Mouse (Mus musculus) erythroblast, embryonic 14.5 days (primary cell): ENCODE results near the gene Samd3. TPM values are rescaled to one million over a fixed set of nuclear protein-coding genes. Genes with fewer than 3 reads are reported as not detected.

Experiments
- H3K27me3 ChIP-seq: 2 replicates; pipeline ENCODE4 v1.6.1; 2012; ENCODE audit warnings: inconsistent platforms; ENCODE audit not compliant: control insufficient read depth
- H3K36me3 ChIP-seq: 2 replicates; pipeline ENCODE4 v1.6.1; 2012; ENCODE audit warnings: mild to moderate bottlenecking, inconsistent platforms; ENCODE audit not compliant: control insufficient read depth
- H3K4me1 ChIP-seq: 2 replicates; pipeline ENCODE4 v1.6.1; 2012; ENCODE audit warnings: inconsistent platforms; ENCODE audit not compliant: control insufficient read depth
- H3K4me3 ChIP-seq: replicated peaks from 2 replicates; pipeline ENCODE3; 2012; ENCODE audit warnings: moderate library complexity, mild to moderate bottlenecking, inconsistent platforms
- H3K9me3 ChIP-seq: 2 replicates; pipeline ENCODE4 v1.6.1; 2012; ENCODE audit warnings: low read length, inconsistent platforms, mixed read lengths; ENCODE audit not compliant: control insufficient read depth
- GATA1 ChIP-seq: IDR thresholded peaks from 2 replicates; pipeline ENCODE4 v1.6.1; 2012; ENCODE audit warnings: low read length, inconsistent platforms, mixed read lengths
- TAL1 ChIP-seq: IDR thresholded peaks from 3 replicates; pipeline ENCODE4 v1.6.1; 2012; ENCODE audit warnings: low read length, inconsistent platforms, mixed read lengths
- polyA plus RNA-seq: library from polyadenylated mRNA; stranded (reverse); fragments of >175 nt; gene quantifications from 2 replicates; pipeline ENCODE4 v1.2.3, GENCODE M21; 2012

The Samd3 gene
- polyA plus RNA-seq, 1 experiment: not detected

DNA sequence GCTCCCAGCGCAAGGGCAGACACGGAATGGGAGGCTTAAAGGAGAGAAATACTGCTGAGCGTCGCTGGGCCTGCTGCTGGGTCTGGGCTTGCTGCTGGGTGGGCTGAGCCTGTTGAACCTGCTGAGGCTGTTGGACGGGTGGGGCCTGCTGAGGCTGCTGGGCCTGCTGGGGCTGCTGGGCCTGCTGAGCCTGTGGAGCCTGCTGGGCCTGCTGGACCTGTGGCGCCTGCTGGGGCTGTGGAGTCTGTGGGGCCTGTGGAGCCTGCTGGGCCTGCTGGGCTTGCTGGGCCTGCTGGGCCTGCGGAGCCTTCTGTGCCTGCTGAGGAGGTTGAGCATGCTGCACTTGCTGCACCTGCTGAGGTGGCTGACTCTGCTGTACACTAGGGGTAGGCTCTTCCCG, 50.5 kb downstream of the Samd3 start:
- Histone ChIP-seq H3K9me3 (no peaks in the 10 kb centered on the region), H3K4me1 (no peaks in the 10 kb centered on the region), H3K36me3 (peaks cover 3% of the 10 kb centered on the region; the same call in 1 of the 2 replicates), H3K4me3 (no peak overlapping the region), H3K27me3 (no peaks in the 10 kb centered on the region)
- TF ChIP-seq GATA1 (no peak), TAL1 (no peak)

DNA sequence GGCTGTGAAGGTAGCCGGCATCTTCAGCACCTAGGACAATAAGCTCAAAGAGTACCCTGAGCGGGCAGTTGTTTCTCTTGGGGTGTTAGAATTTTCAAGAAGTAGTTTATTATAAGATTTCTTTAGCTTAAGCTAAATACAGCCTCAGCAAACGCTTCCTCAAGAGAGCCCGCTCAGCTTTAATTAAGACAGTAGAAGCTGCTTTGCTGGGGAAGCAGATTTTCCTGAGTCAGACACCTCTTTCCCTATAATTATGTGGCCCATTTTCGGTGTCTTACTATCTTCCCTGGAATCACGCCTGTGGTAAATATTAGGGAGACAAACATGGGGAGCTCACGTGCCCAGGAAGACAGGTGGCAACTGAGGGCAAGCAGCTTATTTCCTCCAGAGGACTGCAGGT, 57.6 kb downstream of the Samd3 start:
- H3K36me3 ChIP-seq: no peaks in the 10 kb centered on the region; the same call in 1 of the 2 replicates
- TF ChIP-seq GATA1 (no peak), TAL1 (no peak)
- no peaks in the 10 kb centered on the region for H3K9me3 ChIP-seq
- H3K27me3 ChIP-seq: no peaks in the 10 kb centered on the region
- H3K4me3 ChIP-seq: no peak overlapping the region
- no peaks in the 10 kb centered on the region for H3K4me1 ChIP-seq

DNA sequence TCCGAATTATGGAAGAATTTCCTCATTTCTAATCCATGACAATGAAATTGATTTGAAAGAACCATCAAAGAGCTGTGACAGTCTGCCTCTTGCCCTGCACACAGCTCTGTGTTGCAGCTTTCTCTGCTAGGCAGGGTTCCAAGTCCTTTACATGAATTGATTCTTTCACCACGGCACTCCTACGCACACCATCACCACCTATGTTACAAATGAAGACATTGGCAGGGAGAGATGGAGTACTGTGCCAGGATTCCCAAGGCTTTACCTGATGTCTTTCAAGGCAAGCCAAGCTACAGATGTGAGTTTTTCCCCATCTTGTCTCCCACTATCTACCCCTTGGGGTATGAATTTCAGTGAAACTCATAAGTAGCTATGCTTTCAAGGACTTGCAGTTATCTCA, 67.7 kb downstream of the Samd3 start:
- Histone ChIP-seq H3K4me3 (no peak overlapping the region), H3K4me1 (no peaks in the 10 kb centered on the region), H3K36me3 (no peaks in the 10 kb centered on the region; the same call in 1 of the 2 replicates), H3K9me3 (no peaks in the 10 kb centered on the region), H3K27me3 (no peaks in the 10 kb centered on the region)
- TF ChIP-seq TAL1 (no peak), GATA1 (no peak)

DNA sequence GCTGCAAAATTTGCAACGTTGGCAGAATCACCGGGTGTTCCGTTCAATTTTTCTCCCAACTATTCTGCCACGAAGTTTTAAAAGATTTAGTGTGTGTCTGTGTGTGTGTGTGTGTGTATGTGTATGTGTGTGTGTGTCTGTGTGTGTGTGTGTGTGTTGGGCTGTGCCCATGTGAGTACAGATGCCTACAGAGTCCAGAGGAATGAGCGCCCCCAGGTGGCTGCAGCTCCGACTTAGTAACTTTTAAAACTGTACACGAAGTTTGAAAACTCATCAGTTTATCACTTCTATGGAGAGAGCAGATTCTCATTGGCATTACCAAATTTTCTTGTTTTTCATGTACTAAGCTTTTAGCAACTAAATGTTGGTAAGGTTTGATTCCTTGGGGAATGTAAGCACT, 68.1 kb downstream of the Samd3 start:
- Histone ChIP-seq H3K36me3 (no peaks in the 10 kb centered on the region; the same call in 1 of the 2 replicates), H3K9me3 (no peaks in the 10 kb centered on the region), H3K4me1 (no peaks in the 10 kb centered on the region), H3K4me3 (no peak overlapping the region), H3K27me3 (no peaks in the 10 kb centered on the region)
- TF ChIP-seq TAL1 (no peak), GATA1 (no peak)

DNA sequence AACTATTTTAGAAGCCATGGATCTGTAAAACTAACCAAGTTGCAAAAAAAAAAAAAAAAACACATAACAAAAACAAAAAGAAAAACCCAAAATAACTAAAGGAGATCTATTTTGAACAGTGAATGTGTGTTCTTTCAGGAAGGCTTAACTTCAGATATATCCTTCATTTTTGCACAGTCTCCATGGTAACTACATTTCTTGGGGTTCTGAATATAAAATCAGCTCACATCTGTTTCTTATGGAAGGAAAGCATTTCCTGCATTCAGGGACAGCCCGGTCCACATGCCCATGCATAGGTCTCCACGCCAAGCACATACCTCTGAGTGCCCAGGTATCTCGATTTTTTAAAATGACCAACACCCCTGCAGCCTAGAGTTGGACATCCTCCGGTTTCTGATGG, 72.8 kb downstream of the Samd3 start:
- no peaks in the 10 kb centered on the region for H3K27me3 ChIP-seq
- H3K4me3 ChIP-seq: no peak overlapping the region
- TF ChIP-seq GATA1 (no peak), TAL1 (no peak)
- H3K9me3 ChIP-seq: no peaks in the 10 kb centered on the region
- H3K4me1 ChIP-seq: no peaks in the 10 kb centered on the region
- H3K36me3 ChIP-seq: no peaks in the 10 kb centered on the region

DNA sequence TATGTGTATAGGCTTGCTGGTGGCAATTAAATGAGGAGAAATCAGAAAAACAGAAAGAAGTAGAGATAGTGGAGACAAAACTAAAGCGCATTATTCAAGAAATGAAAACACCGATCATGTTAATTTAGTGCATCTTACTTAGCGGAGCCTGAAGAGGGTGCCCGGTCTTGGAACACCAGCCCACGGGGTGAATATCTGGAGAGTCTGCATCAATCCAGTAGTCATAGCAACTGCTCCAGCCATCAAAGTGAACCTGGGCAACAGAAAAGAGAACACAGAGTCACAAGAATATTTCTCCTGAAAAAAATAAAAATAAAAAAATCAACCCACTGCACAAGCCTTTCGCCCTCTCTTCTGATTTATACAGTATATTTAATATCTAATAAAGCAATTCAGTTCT, 74.0 kb downstream of the Samd3 start:
- Histone ChIP-seq H3K9me3 (no peaks in the 10 kb centered on the region), H3K4me1 (no peaks in the 10 kb centered on the region), H3K4me3 (no peak overlapping the region), H3K36me3 (no peaks in the 10 kb centered on the region), H3K27me3 (no peaks in the 10 kb centered on the region)
- no peak for TF ChIP-seq TAL1
- no peak for TF ChIP-seq GATA1

DNA sequence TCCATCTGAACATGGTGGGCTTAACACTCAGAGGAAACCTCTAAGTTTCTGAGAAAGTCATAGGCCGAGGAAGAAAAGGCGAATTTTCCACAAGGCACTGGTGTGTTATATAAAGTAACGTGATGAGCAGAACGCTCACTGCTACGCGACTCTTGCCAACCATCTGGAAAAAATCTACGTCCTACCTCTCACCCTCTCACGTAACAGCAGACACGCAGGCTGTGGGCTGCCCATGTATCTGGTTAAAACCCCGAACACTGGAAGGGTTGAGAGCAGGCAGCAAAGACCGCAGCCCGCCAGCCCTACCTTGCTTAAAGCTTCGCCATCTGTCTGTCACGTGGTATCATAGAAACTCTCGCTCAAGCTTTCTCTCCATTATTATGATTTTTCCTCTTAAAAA, 84.8 kb downstream of the Samd3 start:
- H3K27me3 ChIP-seq: no peaks in the 10 kb centered on the region
- no peak overlapping the region for H3K4me3 ChIP-seq
- H3K36me3 ChIP-seq: no peaks in the 10 kb centered on the region; the same call in 1 of the 2 replicates
- H3K4me1 ChIP-seq: no peaks in the 10 kb centered on the region
- no peaks in the 10 kb centered on the region for H3K9me3 ChIP-seq
- TF ChIP-seq TAL1 (no peak), GATA1 (no peak)

DNA sequence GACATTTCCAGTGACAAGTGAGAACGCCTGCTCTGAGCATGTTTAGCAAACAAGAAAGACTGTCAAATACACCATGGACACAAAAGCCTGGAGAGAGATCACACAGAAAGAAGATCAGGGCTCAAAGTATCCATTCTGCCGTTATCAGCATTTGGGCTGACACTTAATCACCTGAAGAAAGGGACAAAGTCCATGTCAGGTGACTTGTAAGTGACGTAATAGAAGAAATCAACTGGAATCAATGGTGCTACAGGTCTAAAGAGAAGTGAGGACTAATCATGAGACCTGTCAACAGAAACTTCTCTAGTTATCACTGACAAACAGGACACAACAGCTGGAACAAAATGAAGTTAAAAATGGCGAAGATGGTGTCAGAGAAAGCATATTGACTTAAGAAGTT, 91.2 kb downstream of the Samd3 start:
- H3K27me3 ChIP-seq: no peaks in the 10 kb centered on the region
- TF ChIP-seq GATA1 (no peak), TAL1 (no peak)
- no peaks in the 10 kb centered on the region for H3K9me3 ChIP-seq
- no peaks in the 10 kb centered on the region for H3K36me3 ChIP-seq
- no peaks in the 10 kb centered on the region for H3K4me1 ChIP-seq
- H3K4me3 ChIP-seq: no peak overlapping the region

Other genes with a start within 250 kb of the Samd3 start
- not detected in 2 replicates for gene Gm9767, start 151.5 kb upstream of the Samd3 start, polyA plus RNA-seq
- not detected in 2 replicates for gene Tmem200a, start 150.7 kb upstream of the Samd3 start, polyA plus RNA-seq
- gene L3mbtl3, start 146.3 kb downstream of the Samd3 start, polyA plus RNA-seq: 0.01 and 0.02 TPM in 2 replicates